Mouse (Mus musculus) spleen, embryonic (tissue): ENCODE results near the gene Acss1.

Source experiments
- CTCF ChIA-PET: fragments of 350-600 bp; sonication (Branson Sonifier 250); formaldehyde crosslinking; loops from one replicate; lab custom pipeline; 2022; lab: Charles Lee

The Acss1 gene

GRCm38 (mm10) chr2:150667065-150667819 lies 1.1 kb downstream of the Acss1 start:
- CTCF ChIA-PET = no interaction called here

- CTCF ChIA-PET = interaction anchor here (0.6 kb wide), 1 partner anchor 118 kb away, joined by 13 read pairs; no protein-coding TSS in a partner anchor
These were observed 1.6 kb downstream of the Acss1 start for GRCm38 (mm10) chr2:150666723-150667064.

GRCm38 (mm10) chr2:150665534-150666451 lies 2.5 kb downstream of the Acss1 start:
- CTCF ChIA-PET = interaction anchor here (0.6 to 0.7 kb wide), 3 partner anchors 48 to 123 kb away, joined by 3 to 13 read pairs (median 11); no protein-coding TSS in a partner anchor

- CTCF ChIA-PET = interaction anchor here (0.6 to 0.7 kb wide), 2 partner anchors 47 to 123 kb away, joined by 3 to 11 read pairs; no protein-coding TSS in a partner anchor
These were observed 3.3 kb downstream of the Acss1 start for GRCm38 (mm10) chr2:150665006-150665405.

GRCm38 (mm10) chr2:150664152-150664920 lies 4.0 kb downstream of the Acss1 start:
- CTCF ChIA-PET = interaction anchor here (0.6 to 0.7 kb wide), 2 partner anchors 46 to 50 kb away, joined by 3 to 4 read pairs; no protein-coding TSS in a partner anchor

- CTCF ChIA-PET = interaction anchor here (0.5 to 0.7 kb wide), 2 partner anchors 11 to 283 kb away, joined by 3 to 5 read pairs; no protein-coding TSS in a partner anchor
These were observed 5.0 kb downstream of the Acss1 start for GRCm38 (mm10) chr2:150663255-150663654.

GRCm38 (mm10) chr2:150662007-150662406 lies 6.3 kb downstream of the Acss1 start:
- CTCF ChIA-PET = no interaction called here

- CTCF ChIA-PET = interaction anchor here (0.6 kb wide), 1 partner anchor 75 kb away, joined by 5 read pairs; no protein-coding TSS in a partner anchor
These were observed 7.4 kb downstream of the Acss1 start for GRCm38 (mm10) chr2:150660668-150661451.

- CTCF ChIA-PET = no interaction called here
These were observed 8.3 kb downstream of the Acss1 start for GRCm38 (mm10) chr2:150660049-150660448.

- CTCF ChIA-PET = interaction anchor here (0.6 kb wide), 1 partner anchor 44 kb away, joined by 8 read pairs; no protein-coding TSS in a partner anchor
These were observed 11.1 kb downstream of the Acss1 start for GRCm38 (mm10) chr2:150656975-150657768.

- CTCF ChIA-PET = interaction anchor here (0.6 kb wide), 1 partner anchor 43 kb away, joined by 8 read pairs; no protein-coding TSS in a partner anchor
These were observed 12.2 kb downstream of the Acss1 start for GRCm38 (mm10) chr2:150656112-150656511.

GRCm38 (mm10) chr2:150655290-150655689 lies 13.0 kb downstream of the Acss1 start:
- CTCF ChIA-PET = no interaction called here

GRCm38 (mm10) chr2:150654814-150655213 lies 13.5 kb downstream of the Acss1 start:
- CTCF ChIA-PET = no interaction called here

GRCm38 (mm10) chr2:150651366-150651765 lies 16.9 kb downstream of the Acss1 start:
- CTCF ChIA-PET = no interaction called here

- CTCF ChIA-PET = no interaction called here
These were observed 17.7 kb downstream of the Acss1 start for GRCm38 (mm10) chr2:150650511-150651074.

- CTCF ChIA-PET = interaction anchor here (0.7 kb wide), 1 partner anchor 26 kb away, joined by 5 read pairs; no protein-coding TSS in a partner anchor
These were observed 19.9 kb downstream of the Acss1 start for GRCm38 (mm10) chr2:150648300-150648895.

- CTCF ChIA-PET = no interaction called here
These were observed 20.5 kb downstream of the Acss1 start for GRCm38 (mm10) chr2:150647681-150648299.
